Mouse (Mus musculus) layer of hippocampus, postnatal 14 days (tissue): ENCODE measurements at regions not wholly inside any gene's neighbourhood (a gene's known extent, or its start where the extent isn't known, plus 50 kb on each side); places are given as distances from the start of the nearest gene placed in this dataset.

ENCODE experiments used
- DNase-seq, 2 experiments: peaks; one replicate each; pipeline ENCODE4 v3.0.0; 2021 to 2022; ENCODE audit warnings: low spot score in 2 of 2, mixed read lengths in 1 of 2

- no peak for DNase-seq
Measured at GRCm38 (mm10) chr3:35359288-35359687, 394.6 kb upstream of the Atp11b start.

GRCm38 (mm10) chr3:35360515-35360914 is 393.4 kb upstream of the Atp11b start:
- no peak for DNase-seq

GRCm38 (mm10) chr3:35361086-35361485 is 392.8 kb upstream of the Atp11b start:
- no peak for DNase-seq

GRCm38 (mm10) chr3:35365431-35365830 is 388.5 kb upstream of the Atp11b start:
- no peak for DNase-seq

GRCm38 (mm10) chr3:35372276-35372675 is 381.6 kb upstream of the Atp11b start:
- DNase-seq = peak in 1 of 2 experiments; percentile 33

GRCm38 (mm10) chr3:35387386-35387785 is 366.5 kb upstream of the Atp11b start:
- no peak for DNase-seq

- no peak for DNase-seq
Measured at GRCm38 (mm10) chr3:35392657-35393056, 361.2 kb upstream of the Atp11b start.

GRCm38 (mm10) chr3:35400213-35400612 is 353.7 kb upstream of the Atp11b start:
- no peak for DNase-seq

GRCm38 (mm10) chr3:35402666-35403065 is 351.2 kb upstream of the Atp11b start:
- no peak for DNase-seq

- no peak for DNase-seq
Measured at GRCm38 (mm10) chr3:35403952-35404351, 350.0 kb upstream of the Atp11b start.

GRCm38 (mm10) chr3:35404492-35405390 is 349.2 kb upstream of the Atp11b start:
- DNase-seq = peak; percentile 17 to 46

- peak; percentile 34 to 62 for DNase-seq
Measured at GRCm38 (mm10) chr3:35405621-35406079, 348.3 kb upstream of the Atp11b start.

GRCm38 (mm10) chr3:35437687-35438086 is 316.2 kb upstream of the Atp11b start:
- no peak for DNase-seq

GRCm38 (mm10) chr3:35462858-35463257 is 291.0 kb upstream of the Atp11b start:
- DNase-seq = no peak

- no peak for DNase-seq
Measured at GRCm38 (mm10) chr3:35464212-35464911, 289.5 kb upstream of the Atp11b start.

GRCm38 (mm10) chr3:35465956-35466355 is 287.9 kb upstream of the Atp11b start:
- DNase-seq = no peak

- no peak for DNase-seq
Measured at GRCm38 (mm10) chr3:35473351-35473750, 280.6 kb upstream of the Atp11b start.

- no peak for DNase-seq
Measured at GRCm38 (mm10) chr3:35474361-35474760, 279.5 kb upstream of the Atp11b start.

- DNase-seq = no peak
Measured at GRCm38 (mm10) chr3:35475326-35475725, 278.6 kb upstream of the Atp11b start.

GRCm38 (mm10) chr3:35480714-35481695 is 272.9 kb upstream of the Atp11b start:
- DNase-seq = peak in 1 of 2 experiments; percentile 10

- peak in 1 of 2 experiments; percentile 36 for DNase-seq
Measured at GRCm38 (mm10) chr3:35481841-35482240, 272.1 kb upstream of the Atp11b start.
